17 mouse cellular contexts compared by ENCODE assay signal in the genomic region with DNA sequence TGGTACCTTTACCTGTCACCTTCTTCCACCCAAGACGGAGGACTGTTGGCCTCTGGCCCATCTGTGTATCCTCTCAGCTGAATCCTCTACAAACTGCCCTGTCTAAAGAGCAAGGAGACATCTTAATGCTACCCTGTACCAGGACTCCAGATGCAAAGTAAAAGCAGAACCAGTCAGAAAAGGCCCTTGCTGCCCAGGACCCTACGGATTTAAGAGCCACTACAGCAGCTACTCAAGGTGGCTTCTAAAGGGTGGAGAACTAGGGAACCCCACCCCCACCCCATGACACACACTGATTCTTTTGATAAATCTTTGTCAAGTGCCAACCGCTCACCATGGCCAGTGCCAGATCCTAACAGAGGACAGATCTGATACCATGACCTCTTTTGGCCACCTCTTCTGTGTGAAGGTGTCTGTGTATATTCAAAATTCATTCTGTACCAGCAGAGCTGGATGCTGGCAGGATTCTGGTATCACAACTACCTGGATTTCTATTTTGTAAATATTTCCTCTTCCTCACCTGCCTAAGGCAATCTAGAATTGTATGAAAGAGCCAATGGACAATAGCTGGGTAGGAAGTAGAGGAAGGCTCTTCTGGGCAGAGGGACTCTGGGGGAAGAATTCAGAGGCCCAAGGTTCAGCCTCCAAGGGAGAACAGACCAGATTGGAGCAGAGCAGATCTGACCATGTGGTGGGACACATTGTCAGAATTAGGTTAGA. TPM values are rescaled to one million over a fixed set of nuclear protein-coding genes. Genes with fewer than 3 reads are reported as not detected.
"Had no signal": no experiment of that assay in that cellular context is flagged by ENCODE, and none has a peak within 500 bp of the region (broad histone marks: within the 10 kb centered on the region; RNA-seq: fewer than 3 reads in every experiment).

No protein-coding gene starts in this region.

- H3K4me3 ChIP-seq: midbrain, embryonic 10.5 days; midbrain, embryonic 12.5 days; myocyte; neural tube, embryonic 13.5 days; neural tube, embryonic 15.5 days had no signal

- ATAC-seq: midbrain, embryonic 16.5 days had no signal

- H3K4me1 ChIP-seq: midbrain, embryonic 12.5 days; neural tube, embryonic 15.5 days had no signal

- H3K4me2 ChIP-seq: lung, embryonic 14.5 days; midbrain, embryonic 12.5 days; neural tube, embryonic 13.5 days; neural tube, embryonic 15.5 days had no signal

- H3K27ac ChIP-seq: midbrain, embryonic 10.5 days; midbrain, embryonic 12.5 days; neural tube, embryonic 13.5 days; neural tube, embryonic 15.5 days had no signal

- H3K27me3 ChIP-seq: midbrain, embryonic 12.5 days; neural tube, embryonic 13.5 days; neural tube, embryonic 15.5 days had no signal

- H3K9me3 ChIP-seq: midbrain, embryonic 10.5 days; midbrain, embryonic 12.5 days; neural tube, embryonic 13.5 days; neural tube, embryonic 15.5 days had no signal

- DNase-seq: lung, adult 18-20 months; lung, embryonic 14.5 days; lung, postnatal 10 days; lung, postnatal 4 days; midbrain, embryonic 14.5 days; right cerebral cortex, postnatal 14 days; thymus, adult 18-20 months; thymus, postnatal 14 days; thymus, postnatal 36 days had no signal

- H3K9ac ChIP-seq: lung, embryonic 14.5 days; midbrain, embryonic 12.5 days; neural tube, embryonic 13.5 days; neural tube, embryonic 15.5 days had no signal

RNA-seq across cellular contexts. Expression of a gene that starts 22.5 kb away (rescaled TPM):
- total RNA-seq: megakaryocyte, adult 5-6 weeks; megakaryocyte-erythroid progenitor cell, adult 5-6 weeks had no signal
- polyA plus RNA-seq: myocyte had no signal

RNA-seq across cellular contexts. Expression of a gene that starts 46.7 kb away (rescaled TPM):
- total RNA-seq: megakaryocyte-erythroid progenitor cell, adult 5-6 weeks had no signal
